Mouse (Mus musculus): ENCODE measurements around the gene Acvr1.

The Acvr1 gene

DNA sequence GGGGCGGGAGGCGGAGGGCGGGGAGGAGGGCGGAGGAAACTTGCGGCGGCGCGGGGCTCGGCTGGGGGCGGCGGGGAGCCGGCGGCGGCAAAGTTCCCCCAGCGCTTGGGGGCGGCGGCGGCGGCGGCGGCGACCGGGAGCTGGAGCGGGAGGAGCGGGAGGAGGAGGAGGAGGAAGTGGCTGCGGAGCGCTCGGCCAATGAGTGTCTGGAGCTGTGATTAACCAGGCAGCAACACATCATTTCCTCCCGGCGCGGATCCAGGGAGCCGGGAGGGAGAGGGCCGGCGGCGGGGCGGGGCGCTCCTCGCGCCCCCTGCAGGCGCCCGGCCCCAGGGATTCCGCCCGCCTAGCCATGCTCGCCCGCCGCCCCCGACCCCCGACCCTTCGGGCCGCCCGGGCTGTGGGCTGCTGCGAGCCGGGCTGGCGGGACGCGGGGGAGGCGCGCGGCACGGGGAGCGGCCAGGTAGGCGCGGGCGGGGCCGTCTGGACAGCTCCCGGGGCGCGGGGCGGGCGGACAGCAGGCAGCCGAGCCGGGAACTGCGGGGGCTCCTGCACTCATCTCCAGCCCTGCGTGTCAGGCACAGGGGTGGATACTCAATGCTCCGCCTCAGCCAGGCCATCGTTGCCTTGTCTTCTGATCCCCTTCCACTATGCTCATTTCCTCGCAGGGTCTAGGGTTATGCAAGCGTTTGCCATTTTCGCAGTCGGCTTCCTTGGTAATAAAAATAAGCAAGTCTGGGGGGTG, at the start of gene Acvr1, which contains the start of gene Upp2:
Gene Acvr1 (minus strand): TSS at position 92 of the 745 bp plus-strand sequence.
Gene Upp2 (plus strand): TSS at position 233 of the 745 bp plus-strand sequence.
- DNase-seq (ENCODE audit: low spot score) = peak; percentile 90

DNA sequence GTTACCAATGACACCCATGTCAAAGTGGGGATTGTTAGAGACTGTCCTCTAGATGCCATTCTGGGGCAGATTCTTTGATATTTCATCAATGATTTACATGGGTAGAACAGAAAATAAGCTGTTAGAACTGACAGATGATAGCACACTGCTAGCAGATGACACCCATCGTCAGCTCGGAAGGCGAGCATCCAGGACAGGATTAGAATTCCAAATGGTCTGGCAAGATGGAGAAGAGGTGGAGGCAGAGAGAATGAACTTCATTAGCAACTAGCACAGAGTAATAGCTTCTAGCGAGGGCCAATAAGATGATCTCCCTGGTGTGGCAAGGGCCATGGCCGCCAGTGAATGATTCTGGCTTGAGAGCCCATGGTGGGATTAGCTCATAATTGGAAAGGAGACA, 48.8 kb upstream of the Acvr1 start:
- DNase-seq (ENCODE audit: low spot score) = no peak

DNA sequence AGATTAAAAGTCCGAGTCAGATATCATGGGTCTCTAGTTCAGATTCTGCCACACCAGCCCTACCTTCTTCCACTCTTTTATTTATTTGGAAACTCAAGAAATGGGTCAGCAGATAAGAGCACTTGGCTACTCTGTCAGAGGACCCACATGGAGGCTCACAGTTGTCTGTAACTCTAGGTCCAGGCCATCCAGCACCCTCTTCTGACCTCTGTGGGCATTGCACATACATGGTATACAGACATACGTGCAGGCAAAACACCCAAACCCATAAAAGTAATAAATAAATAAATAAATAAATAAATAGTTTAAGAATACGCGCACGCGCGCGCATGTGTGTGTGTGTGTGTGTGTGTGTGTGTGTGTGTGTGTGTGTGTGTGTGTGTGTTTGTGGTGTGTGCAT, 47.9 kb upstream of the Acvr1 start:
- no peak for DNase-seq (ENCODE audit: low spot score)

DNA sequence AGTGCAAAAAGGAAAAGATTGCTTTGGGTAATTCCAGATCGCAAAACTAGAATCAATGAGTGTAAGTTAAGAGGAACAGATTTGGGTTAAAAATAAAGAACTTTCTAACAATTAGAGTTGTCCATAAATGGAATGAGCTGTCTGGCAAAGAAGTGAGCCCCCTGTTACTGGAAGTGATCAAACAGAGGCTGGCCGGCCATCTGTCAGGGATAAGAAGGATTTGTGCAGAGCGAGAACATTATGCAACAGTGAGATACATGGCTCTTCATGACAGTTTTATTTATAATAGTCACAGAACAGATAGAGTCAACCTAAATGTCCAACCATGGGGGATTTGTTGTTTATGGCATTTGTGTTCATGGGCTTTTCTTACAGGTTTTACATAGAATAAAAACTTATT, 46.8 kb upstream of the Acvr1 start:
- DNase-seq (ENCODE audit: low spot score) = no peak

DNA sequence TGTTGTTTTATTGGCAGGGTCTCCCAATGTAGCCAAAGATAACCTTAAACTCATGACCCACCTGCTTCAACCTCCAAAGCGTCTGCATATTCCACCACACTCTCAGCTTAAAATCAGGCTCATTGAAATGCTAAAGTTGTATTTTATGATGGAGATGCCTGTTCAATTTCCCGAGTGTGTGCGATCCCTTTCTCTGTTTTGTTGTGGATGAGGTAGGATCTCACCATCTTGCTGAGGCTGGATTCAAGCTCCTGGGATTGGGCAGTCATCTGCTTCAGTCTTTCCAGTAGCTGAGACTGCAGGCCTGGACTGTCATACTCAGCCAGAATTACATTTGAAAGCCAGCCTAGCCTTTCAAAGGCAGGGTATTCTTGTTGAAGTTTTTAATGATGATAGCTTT, 37.8 kb upstream of the Acvr1 start:
- no peak for DNase-seq (ENCODE audit: low spot score)

DNA sequence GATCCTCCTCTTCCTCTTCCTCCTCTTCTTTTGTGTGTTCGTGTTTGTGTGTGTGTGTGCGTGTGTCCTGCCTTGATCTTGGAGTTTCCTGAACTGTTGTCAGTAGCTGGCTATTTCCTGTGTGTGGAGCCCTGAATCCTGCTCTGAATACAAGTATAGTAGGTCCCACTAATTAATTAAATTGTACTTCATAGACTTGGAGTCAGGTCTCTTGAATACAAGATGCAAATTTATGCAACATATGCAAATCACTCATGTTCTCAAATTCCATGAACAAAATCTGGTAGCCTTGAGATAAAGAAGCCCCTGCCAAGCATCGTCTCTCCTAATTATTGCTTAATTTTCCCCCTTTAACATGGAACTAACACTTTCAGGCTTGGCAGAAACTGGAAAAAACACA, 36.4 kb upstream of the Acvr1 start:
- no peak for DNase-seq (ENCODE audit: low spot score)

DNA sequence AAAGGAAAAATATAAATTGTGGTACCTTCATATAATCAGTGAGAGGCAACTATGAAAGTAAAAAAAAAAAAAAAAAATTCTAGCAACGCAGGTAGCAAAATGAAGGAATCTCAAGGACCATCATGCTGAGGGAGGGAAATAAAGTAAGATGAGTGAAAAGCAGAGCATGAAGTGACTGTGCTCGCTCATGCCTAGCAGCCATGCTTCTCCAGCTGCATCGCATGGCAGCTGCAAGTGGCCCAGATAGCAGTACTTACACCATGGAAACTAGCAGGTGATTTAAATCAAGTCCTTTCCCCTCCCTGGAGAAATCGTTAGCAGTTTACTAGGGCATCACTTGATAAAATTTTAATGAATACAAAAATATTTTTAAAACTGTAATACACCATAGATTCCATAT, 34.4 kb upstream of the Acvr1 start:
- DNase-seq (ENCODE audit: low spot score) = no peak

DNA sequence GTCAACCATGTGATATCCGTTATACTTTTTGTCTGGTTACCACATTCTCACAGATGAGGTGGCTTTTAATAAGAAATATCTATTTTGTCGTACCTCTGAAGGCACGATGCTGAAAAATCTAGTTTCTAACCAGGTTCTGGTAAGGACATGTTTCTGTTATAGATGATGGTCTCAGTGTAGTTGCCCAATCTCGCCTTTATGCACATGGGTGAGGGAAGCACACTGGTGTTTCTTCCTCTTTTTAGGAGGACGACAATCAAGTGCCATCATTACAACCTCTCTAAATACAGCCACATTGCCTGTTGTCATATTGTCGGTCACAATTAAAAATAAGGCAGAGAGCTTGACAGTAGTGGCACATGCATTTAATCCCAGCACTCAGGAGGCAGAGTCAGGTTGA, 32.7 kb upstream of the Acvr1 start:
- DNase-seq (ENCODE audit: low spot score) = no peak

DNA sequence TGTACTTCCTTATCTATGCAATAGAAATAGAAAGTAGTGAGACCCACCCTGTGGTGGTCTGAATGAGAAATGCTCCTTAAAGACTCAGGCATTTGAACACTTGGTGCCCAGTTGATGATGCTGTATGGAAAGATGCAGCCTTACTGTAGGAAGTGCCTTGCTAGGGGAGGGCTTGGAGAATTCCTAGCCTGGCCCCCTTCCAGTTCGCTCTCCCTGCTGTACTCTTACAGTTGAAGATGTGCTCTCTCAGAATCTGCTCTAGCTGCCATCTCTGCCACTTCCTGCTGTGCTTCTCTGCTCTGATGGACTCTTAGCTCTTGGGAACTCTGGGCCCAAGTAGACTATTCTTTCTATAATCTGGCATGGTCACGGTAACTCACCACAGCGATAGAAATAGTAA, 30.6 kb upstream of the Acvr1 start:
- no peak for DNase-seq (ENCODE audit: low spot score)

DNA sequence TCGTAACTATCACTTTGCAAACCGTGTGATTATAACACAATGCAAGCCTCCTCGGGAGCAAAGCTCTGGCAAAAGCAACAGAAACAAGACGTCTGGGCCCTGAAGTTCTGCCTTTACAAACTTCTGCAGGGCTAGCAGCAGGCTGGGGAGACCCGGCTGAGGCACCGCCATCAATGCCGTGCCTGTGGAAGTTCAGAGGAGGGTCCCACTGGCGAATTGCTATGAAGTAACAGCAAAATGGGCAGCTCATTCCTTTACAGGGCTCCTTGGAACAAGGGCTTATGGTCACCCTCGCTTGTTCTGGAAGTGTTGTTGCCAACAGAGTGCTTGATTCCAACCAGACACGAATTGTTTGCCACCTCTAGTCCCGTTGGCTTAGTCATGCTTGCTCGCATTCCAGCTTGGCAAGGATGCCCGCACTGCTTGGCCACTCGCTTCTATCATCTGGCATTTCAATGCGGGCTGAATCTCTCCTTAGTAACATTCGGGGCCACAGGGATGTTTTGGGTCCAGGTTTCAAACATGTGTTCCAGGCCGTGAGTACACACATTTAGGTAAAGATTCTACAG, 29.9 kb upstream of the Acvr1 start:
- DNase-seq (ENCODE audit: low spot score) = no peak

DNA sequence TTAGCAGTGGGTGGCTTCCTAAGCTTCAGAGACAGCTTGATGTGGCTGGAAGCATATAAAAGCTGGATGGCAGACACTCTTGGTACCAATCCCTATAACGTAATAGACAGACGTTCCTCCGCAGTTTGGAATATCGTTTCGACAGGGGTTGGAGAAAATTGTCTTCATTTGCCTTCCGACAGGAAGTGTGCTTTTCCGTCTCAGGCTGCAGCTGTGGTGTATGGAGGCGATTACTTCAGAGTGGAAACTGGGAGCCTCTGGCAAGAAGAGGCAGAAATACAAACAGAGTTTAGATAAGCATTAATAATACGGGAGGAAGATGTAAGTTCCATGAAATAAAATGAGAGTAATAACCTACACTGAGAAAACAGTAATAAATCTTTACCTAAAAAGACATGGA, 28.4 kb upstream of the Acvr1 start:
- DNase-seq (ENCODE audit: low spot score) = no peak

DNA sequence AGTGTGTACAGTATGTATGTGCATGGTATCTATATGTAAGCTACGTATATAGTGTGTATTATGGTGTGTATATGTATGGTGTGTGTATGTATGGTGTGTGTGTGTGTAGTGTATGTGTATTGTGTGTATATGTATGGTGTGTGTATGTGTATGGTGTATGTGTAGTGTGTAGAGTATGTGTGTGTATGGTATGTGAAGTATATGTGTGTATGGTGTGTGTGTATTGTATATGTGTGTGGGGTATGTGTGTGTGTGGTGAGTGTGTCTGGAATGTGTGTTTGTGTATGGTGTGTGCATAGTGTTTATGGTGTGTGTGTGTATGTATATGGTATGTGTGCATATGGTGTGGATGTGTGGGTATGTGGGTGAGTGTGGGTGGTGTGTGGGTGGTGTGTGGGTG, 23.1 kb upstream of the Acvr1 start:
- no peak for DNase-seq (ENCODE audit: low spot score)

DNA sequence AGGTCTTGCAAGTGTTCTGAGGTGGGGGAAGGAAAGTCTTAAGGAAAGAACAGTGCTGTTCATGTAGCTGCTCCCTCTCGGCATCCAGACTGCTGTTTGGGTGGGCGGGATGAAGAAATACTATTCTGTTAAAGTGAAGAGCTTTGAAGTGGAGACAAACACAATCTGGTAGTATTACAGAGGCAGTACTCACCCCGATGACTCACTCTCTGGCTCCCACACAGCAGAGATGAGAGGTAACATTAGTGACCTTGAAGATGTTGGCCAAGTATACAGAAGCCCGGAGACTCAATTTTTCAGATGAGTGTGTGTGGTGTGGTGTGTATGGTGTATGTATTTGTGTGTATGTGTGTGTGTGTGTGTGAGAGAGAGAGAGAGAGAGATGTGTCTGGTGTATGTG, 22.7 kb upstream of the Acvr1 start:
- no peak for DNase-seq (ENCODE audit: low spot score)

DNA sequence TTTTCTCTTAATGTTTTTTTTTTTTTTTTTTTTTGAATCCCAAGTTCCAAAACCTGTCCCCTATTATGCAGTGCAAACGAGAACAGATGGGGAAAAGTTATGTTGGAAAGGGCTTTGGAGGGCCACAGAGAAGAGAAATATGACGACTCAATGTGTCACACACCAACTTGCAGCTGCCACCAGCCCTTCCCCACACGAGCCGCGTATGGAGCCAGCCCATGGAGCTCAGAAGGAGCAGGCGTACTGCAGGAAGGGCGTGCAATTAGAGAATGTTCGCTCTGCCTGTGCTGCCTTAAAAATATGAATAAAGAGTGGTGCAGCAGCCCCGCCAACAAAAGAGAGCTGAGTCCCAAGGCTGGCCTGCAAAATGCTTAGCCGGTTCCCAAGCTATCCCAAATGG, 19.4 kb upstream of the Acvr1 start:
- no peak for DNase-seq (ENCODE audit: low spot score)

DNA sequence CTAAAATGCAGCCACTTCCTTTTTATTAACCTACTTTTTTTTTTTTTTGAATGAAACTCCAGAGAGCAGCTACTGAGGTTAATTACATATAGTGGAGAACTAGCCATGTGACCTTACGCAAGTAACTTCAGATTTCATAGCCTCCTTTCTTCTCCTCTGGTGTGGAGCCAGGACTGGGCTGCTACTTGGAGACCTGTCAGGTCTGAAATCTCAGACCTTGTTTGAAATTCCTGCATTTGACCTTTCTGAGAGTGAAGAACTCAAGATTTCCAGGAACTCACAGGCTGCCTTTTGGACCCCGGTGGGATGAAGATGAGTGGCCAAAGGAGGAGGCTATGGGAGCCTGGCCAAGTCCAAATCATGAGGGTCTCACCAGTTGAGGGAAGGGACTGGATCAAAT, 7.2 kb upstream of the Acvr1 start:
- DNase-seq (ENCODE audit: low spot score) = no peak

DNA sequence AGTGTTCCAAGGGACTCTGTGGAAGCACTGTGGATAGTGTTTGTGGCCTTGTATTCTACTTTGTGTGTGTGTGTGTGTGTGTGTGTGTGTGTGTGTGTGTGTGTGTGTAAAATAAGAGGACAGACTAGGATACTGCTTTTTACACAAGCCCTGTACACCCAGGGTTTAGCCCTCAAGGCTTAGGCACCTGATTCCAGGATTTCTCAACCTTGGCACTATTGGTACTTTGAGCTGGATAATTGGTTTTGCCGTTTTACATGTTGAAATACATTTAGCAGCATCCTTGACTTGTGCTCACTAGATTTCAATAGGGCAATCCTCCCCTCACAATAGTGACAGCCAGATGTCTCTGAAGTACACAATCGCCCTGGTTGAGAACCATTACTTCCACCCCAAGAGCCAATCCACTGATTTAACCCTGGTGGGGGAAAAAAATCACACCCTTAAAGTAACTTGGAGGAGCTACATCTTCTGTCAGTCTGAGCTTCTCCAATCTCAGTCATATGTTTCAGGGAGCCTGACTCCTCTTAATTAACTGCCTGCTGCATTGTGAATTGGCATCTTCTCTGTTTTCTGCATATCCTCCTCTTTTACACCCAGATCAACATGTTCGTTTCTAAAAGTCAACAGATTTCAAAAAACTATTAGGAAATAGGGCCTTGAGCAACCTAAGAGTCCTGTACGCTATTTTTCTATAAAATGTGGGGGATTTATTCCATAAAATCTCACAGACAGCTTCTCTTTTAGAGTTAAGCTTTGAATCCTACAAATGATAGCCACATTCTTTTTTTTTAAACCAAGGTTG, 2.1 kb upstream of the Acvr1 start:
- DNase-seq (ENCODE audit: low spot score) = no peak

DNA sequence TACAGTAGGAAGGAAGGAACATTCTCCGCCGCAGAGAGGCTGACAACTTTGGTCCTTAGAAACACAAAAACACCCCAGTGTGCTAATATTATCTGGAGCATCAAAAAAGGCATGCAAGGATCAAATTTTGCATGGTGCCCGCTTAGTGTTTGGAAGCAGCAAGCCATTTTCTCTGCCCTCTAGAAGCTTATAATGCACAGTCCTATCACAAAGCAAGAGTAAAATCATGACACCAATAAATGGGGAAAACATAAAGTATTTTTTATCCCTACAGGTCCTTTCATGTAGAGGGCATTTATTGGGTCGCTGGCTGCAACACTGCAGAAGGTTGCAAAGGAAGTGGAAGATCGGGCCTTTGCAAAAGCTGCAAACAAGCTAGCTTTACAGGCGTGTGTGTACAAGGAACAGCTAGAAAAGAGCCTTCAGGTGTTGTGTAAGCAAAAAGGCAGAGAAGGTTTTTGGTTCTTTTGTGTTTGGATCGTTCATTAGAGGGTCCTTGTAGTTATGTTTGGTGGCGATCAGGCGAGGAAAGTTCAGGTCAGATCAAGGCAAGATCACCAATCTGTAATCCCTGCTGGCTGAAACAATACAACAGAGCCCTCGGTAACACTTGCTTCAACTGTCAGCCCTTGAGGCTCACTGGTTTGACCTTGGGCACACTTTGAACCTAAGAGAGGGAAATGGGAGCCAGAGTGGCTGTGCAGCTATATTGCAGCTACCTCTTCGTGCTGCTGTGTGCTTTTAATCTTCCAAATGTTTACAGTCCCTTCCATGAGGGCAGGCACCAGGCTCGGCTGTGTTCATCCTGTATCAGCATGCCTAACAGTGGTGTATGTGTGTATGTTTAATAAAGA, 1.1 kb upstream of the Acvr1 start:
- DNase-seq (ENCODE audit: low spot score) = peak; percentile 25

DNA sequence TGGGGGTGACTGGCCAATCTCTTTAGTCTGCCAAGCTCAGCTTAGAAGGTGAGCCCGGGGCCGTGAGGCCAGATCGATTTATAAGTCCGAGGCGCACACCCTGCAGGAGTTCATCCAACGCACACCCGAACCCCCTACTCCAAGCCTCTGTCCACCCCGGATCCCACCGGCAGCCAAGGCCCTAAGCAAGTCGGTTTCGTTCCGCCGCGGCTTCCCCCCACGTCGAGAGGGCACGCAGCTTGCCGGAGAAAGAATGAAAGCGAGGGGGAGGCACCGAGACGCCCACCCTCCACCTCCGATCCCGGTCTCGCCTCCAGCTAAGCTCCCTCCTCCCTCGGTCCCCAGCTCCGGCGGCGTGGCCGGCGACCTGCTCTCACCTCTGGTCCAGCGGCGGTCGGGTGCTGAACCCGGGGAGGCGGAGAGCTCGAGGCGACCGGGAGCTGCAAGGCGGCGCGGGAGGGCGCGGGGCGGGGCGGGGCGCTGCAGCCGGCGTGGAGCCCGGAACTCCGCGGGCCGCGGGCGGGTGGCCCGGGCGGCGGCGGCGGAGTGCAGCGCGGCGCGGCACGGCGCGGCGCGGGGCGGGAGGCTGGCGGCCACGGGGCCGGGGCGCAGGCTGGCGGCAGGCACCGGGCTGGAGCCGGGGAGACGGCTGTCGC, 419 bp downstream of the Acvr1 start:
- peak; percentile 55 for DNase-seq (ENCODE audit: low spot score)

DNA sequence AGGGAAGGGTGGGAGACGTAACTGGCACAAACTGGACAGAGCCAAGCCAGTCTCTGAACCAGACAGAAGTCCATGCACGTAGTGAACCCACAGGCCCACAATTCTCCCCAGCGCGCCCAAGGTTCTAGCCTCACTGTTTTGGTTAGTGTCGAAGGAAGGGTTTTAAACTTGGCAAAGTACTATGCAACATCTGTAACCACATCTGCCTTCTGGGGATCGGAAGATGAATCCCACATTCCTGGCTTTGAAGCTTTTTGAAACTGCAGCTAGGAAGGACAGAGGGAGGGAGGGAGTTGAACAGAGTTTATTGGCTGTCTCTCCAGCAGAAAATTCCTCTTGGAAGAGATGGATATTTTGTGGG, 928 bp downstream of the Acvr1 start:
- DNase-seq (ENCODE audit: low spot score) = peak; percentile 42

DNA sequence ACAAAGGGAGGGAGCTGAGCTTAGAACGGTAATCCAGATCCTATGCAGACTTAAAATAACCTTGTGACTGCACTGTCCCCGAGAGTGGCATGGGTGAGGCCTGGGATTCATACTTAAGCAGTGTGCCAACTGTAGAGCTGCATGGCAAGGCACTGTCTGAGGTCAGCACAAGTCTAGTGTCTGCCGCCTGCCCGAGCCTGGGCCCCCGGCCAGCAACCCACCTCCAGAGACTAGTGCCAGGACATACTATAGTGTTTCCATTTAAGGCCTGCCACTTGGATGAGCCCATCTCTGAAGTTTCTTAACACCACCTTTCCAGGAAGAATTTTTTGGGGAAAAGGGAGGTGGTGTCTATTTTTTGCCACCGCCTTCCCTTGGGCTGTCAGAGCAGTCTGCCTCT, 1.7 kb downstream of the Acvr1 start:
- no peak for DNase-seq (ENCODE audit: low spot score)

DNA sequence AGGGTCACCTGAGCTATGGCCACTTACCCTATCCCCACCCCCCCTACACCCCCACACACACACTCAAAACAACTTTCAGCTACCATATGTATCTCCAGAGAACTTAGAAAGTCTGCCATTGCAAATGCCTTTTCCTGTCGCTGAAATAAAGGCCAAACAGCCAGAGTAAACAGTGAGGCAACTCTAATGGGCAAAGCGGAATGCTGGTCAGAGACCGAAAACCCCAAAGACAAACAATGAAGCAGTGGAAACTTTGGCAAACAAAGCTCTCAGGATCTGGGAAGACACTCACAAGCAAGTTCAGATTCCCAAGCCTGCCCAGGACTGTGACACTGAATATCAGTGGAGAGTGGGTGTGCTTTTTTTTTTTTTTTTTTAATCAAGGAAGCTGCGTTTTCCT, 4.8 kb downstream of the Acvr1 start:
- DNase-seq (ENCODE audit: low spot score) = no peak

Measured in embryo, embryonic 10 days (tissue).